Mouse (Mus musculus) E14TG2a.4 (cell line): ENCODE results near the gene Alg14.

Source experiments
- H3K27me3 ChIP-seq: 2 replicates; pipeline ENCODE4 v1.6.1; 2014; ENCODE audit warnings: low read length, control low read depth; ENCODE audit not compliant: insufficient read depth
- H3K36me3 ChIP-seq: 2 replicates; pipeline ENCODE4 v1.6.1; 2014; ENCODE audit warnings: low read length, control low read depth; ENCODE audit not compliant: insufficient read depth
- H3K4me1 ChIP-seq: replicated peaks from 2 replicates; pipeline ENCODE4 v1.6.1; 2014; ENCODE audit warnings: low read depth, low read length, control low read depth
- H3K4me3 ChIP-seq: replicated peaks from 2 replicates; pipeline ENCODE4 v1.5.1; 2014; ENCODE audit warnings: mild to moderate bottlenecking, low read length
- H3K9me3 ChIP-seq: 2 replicates; pipeline ENCODE4 v1.6.1; 2014; ENCODE audit warnings: low read length, control low read depth
- CTCF ChIP-seq: conservative IDR thresholded peaks from 2 replicates; pipeline ENCODE4 v1.5.1; 2014; ENCODE audit warnings: low read length
- NANOG ChIP-seq: IDR thresholded peaks from 2 replicates; pipeline ENCODE4 v1.6.1; 2014; ENCODE audit warnings: borderline replicate concordance, low read length, mixed read lengths
- POU5F1 ChIP-seq: IDR thresholded peaks from 2 replicates; pipeline ENCODE4 v1.6.1; 2014; ENCODE audit warnings: low read length, borderline replicate concordance

Gene Alg14

DNA sequence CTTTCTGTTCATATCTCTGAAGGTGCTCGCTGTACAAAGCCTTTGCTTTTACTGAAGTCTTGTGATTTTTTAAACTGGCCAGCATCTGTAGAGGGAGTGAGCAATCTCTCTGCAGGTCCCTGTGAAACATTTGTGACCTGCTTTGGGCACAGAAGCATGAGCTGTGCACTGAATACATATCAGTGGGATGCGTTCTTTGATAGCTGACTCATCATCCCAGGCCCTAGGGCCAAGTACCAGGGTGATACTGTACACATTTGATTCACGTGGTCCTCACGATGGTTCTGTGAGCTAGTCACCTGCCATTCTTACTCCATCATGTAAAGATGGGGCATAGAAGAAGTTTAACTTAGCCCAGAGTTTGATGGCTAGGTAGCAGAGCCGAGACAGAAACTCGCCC is 57.2 kb downstream of the Alg14 start:
- H3K4me1 ChIP-seq = peaks cover 16% of the 10 kb centered on the region
- H3K9me3 ChIP-seq = no peaks in the 10 kb centered on the region
- TF ChIP-seq NANOG (no peak), CTCF (no peak), POU5F1 (no peak)
- H3K27me3 ChIP-seq = no peaks in the 10 kb centered on the region
- no peaks in the 10 kb centered on the region for H3K36me3 ChIP-seq
- H3K4me3 ChIP-seq = 0 out of 2 replicates have a peak overlapping the region, but pooled peaks have one; percentile 53

DNA sequence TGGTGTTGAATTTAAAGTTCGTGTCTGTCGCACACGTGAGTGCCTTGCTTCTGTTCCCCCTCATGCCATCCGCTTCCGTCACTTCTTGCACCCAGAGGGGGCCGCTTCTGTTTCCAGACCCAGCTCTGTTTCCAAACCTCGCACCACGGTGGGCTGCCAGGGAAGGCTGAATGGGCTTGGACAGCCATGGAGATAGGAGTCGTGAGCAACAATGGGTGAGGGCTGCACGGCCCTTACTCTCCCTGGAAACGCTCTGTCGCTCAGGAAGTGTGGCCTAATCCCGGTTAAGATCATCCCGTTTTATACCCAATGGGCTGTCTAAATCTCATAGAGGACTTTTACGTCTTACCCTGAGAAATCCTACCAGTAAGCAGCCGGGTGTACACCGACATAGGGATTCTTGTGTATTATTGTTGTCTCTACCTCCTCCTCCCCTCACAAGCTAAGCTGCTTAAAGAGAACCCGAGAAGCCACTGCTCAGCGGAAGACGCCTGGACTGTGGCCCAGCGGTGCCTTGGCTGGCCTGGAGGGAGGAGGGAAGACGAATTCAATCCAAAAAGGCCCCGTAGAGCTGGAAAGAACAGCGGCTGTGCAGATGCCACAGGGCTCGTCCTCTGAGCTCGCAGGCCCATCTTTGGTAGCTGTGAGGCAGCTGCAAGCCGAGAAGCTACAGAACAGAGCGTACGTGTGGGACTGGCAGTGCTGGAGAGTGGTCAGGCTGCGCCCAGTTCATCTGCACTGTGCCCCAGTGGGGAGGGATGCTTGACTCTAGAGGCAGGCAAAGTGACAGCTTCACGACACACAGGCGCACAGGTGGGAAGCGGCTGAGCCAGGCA is 58.0 kb downstream of the Alg14 start:
- no peak for TF ChIP-seq NANOG
- Histone ChIP-seq H3K27me3 (no peaks in the 10 kb centered on the region), H3K36me3 (no peaks in the 10 kb centered on the region), H3K4me1 (peaks cover 21% of the 10 kb centered on the region), H3K4me3 (peak overlapping the region; percentile 53), H3K9me3 (no peaks in the 10 kb centered on the region)

DNA sequence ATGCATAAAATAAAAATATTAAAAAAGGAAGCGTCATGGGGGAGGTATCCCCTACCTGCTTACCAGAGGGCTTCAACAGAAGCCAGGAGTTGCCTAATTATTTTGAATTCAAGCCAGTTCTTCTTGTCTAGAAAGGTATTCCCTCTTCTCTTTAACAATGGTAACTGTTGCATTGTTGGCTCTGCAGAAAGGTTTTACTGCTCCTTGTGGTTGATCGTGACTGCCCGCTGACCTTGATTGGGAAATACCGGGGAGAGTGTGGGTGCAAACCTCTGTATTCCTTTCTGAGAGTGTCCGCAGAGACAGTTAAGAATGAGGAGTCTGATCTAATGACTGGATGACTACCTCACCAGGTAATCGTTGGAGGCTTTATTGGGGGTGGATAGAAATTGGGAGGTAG is 59.7 kb downstream of the Alg14 start:
- H3K4me3 ChIP-seq = no peak overlapping the region
- peaks cover 35% of the 10 kb centered on the region for H3K4me1 ChIP-seq
- no peaks in the 10 kb centered on the region for H3K9me3 ChIP-seq
- no peak for TF ChIP-seq NANOG
- no peak for TF ChIP-seq CTCF
- TF ChIP-seq POU5F1 = no peak
- H3K27me3 ChIP-seq = no peaks in the 10 kb centered on the region
- H3K36me3 ChIP-seq = no peaks in the 10 kb centered on the region

DNA sequence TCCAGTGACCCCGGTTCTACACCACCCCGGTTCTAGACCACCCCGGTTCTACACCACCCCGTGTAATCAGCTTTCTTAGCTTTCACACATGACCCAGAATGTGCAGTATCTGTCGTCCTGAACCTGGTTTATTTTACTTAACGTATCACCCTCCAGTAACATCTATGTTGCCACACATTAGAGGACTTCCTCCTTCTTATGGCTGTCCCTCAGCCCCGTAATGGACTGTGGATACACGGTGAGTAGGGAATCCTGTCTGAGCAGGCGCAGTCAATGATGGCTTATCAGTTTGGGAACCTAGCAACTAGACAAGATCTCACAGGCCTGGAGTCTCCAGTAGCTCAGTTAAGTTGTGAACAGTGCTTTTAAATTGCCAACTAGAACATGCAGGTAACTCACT is 62.7 kb downstream of the Alg14 start:
- Histone ChIP-seq H3K27me3 (no peaks in the 10 kb centered on the region), H3K4me3 (no peak overlapping the region), H3K9me3 (no peaks in the 10 kb centered on the region), H3K4me1 (peaks cover 38% of the 10 kb centered on the region), H3K36me3 (no peaks in the 10 kb centered on the region)
- no peak for TF ChIP-seq NANOG
- TF ChIP-seq POU5F1 = no peak
- no peak for TF ChIP-seq CTCF

DNA sequence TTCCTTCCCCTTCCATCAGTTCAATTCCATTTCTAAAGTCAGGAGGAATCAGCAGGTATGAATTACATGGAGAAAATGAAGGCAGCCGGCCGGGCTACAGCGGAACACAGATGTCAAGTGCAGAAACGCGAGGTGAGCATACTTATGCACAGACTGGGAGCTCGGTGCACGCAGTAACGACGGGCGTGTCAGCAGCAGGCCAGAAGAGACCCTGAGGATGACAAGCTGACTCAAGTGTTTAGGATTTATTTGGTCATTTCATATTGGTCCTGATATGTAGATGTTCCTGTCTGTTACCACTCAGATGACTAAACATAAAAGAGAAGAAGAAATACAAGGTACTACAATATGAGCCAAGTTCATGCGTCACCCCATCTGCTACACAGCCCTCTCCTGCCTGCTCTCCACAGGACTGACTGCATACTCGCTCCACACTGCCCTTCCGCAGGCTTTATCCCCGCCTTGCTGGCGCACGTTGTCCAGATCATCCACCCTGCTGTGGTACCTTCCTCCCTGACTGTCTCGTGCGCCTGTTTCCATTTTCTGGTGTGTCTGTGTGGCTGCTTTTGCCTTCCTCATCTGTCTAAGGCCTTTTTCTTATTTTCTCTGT is 63.4 kb downstream of the Alg14 start:
- peaks cover 34% of the 10 kb centered on the region for H3K4me1 ChIP-seq
- H3K9me3 ChIP-seq = no peaks in the 10 kb centered on the region
- H3K36me3 ChIP-seq = no peaks in the 10 kb centered on the region
- TF ChIP-seq POU5F1 (no peak), NANOG (no peak), CTCF (no peak)
- peak overlapping the region; percentile 66 for H3K4me3 ChIP-seq
- H3K27me3 ChIP-seq = no peaks in the 10 kb centered on the region

DNA sequence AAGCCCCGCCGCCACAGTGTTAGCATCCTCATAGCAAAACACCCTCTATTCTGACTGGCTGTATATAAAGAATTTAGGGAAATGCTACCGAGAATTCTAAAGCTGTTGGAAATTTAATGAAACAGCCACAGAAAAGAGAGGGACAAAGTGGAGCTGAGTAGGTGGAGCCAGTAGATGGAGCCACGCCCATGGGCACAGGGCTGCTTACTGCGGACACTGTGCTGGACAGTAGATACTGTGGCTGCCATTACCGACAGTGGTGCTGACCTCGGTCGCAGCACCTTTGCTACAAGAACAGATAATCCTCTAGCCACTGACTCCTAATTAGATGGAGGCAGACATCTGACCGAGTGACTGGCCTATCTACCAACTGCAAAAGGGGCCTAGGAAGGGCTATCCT is 64.0 kb downstream of the Alg14 start:
- Histone ChIP-seq H3K9me3 (no peaks in the 10 kb centered on the region), H3K36me3 (no peaks in the 10 kb centered on the region), H3K27me3 (no peaks in the 10 kb centered on the region), H3K4me3 (peak overlapping the region; percentile 66), H3K4me1 (peaks cover 30% of the 10 kb centered on the region)
- TF ChIP-seq NANOG (no peak), POU5F1 (no peak), CTCF (no peak)

DNA sequence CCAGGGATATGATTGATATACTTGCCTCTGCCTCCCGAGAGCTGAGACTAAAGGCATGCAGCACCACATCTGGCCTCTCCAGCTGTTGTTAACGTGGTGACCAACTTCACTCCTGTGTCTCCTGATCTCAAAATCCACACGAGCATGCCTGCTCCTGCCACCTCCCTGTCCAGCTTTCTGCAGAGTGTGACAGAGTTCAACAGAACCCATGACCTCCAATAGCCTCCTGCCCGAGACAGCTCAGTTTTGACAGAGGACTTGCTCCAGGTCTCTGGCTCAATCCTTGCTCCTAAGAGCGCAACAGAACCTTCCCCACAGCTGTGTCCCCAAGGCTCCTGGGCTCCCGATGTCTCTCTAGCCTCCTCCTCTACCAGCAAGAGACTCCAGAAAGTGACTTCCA is 64.5 kb downstream of the Alg14 start:
- Histone ChIP-seq H3K9me3 (no peaks in the 10 kb centered on the region), H3K4me3 (no peak overlapping the region), H3K36me3 (no peaks in the 10 kb centered on the region), H3K27me3 (no peaks in the 10 kb centered on the region), H3K4me1 (peaks cover 30% of the 10 kb centered on the region)
- TF ChIP-seq CTCF = no peak
- TF ChIP-seq NANOG = no peak
- TF ChIP-seq POU5F1 = no peak

DNA sequence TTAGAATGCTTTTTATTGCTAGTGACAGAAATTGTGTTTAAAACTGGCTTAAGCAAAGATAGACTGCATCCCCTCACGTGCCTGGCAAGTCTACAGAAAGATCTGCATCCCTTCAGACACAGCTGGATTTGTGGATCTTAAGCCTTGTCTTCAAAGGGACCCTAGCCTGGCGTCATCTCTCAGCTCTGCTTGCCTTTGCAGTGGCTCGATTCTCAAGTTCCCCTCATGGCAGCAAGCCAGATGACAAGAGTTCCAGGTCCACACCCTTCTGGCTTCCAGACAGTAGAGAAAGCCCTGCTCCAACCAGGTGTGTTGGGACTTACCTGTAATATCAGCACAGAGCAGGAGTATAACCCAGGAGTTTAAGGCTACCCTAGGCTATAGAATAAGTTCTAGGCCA is 65.5 kb downstream of the Alg14 start:
- no peaks in the 10 kb centered on the region for H3K27me3 ChIP-seq
- peaks cover 30% of the 10 kb centered on the region for H3K4me1 ChIP-seq
- no peaks in the 10 kb centered on the region for H3K9me3 ChIP-seq
- H3K36me3 ChIP-seq = no peaks in the 10 kb centered on the region
- TF ChIP-seq CTCF = no peak
- no peak for TF ChIP-seq NANOG
- no peak for TF ChIP-seq POU5F1
- no peak overlapping the region for H3K4me3 ChIP-seq

DNA sequence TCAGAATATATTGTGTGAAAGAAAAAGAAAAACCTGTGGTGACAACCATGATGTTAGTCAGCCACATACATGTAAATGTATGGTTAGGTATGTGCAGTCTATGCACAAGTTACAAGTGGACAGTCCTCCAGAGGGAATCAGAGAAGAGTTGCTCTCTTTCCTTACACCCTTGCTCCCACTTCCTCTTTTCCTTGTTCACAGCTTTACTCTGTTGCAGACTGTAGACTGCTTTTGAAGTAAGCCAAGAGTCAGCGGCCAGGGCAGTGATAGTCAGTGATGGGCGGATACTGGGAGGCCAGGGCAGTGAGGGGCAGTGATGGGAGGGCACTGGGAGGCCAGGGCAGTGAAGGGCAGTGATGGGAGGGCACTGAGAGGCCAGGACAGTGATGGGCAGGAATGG is 66.7 kb downstream of the Alg14 start:
- H3K4me1 ChIP-seq = peaks cover 30% of the 10 kb centered on the region
- H3K9me3 ChIP-seq = no peaks in the 10 kb centered on the region
- H3K36me3 ChIP-seq = no peaks in the 10 kb centered on the region
- TF ChIP-seq POU5F1 (no peak), CTCF (no peak)
- H3K27me3 ChIP-seq = no peaks in the 10 kb centered on the region
- no peak overlapping the region for H3K4me3 ChIP-seq
